Mouse (Mus musculus): ENCODE data around the gene Asic1.
A peak's percentile ranks its signal among the peaks of the same experiment; 100 is the strongest.

Gene Asic1

DNA sequence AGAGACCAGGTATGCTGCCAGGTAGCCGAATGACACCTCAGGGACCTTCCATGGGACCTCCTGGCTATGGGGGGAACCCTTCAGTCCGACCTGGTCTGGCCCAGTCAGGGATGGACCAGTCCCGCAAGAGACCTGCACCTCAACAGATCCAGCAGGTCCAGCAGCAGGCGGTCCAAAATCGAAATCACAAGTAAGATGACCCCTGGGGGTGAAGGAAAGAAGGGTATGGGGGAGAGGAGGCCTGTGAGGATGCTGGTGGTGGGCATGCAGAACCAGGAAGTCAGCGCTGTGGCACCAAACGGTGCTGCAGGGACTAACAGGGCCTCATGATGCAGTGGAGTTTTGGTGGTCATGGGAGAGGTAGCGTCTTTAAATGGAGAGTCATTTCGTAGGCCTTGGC, 32.9 kb downstream of the Asic1 start:
- no peak for DNase-seq

DNA sequence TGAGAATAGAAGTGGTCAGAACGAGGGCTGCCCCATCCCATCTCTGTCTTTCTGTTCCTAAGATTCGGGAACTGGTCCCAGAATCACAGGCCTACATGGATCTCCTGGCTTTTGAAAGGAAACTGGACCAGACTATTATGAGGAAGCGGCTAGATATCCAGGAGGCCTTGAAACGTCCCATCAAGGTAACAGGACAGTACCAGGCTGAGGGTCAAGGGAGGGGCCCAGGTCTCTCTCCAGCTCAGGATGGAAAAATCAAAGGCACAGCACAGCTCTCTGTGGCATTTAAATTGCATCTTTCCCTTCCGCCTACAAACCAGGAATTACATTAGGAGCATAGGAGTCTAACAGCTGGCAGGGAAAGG, 33.5 kb downstream of the Asic1 start:
- no peak for DNase-seq

DNA sequence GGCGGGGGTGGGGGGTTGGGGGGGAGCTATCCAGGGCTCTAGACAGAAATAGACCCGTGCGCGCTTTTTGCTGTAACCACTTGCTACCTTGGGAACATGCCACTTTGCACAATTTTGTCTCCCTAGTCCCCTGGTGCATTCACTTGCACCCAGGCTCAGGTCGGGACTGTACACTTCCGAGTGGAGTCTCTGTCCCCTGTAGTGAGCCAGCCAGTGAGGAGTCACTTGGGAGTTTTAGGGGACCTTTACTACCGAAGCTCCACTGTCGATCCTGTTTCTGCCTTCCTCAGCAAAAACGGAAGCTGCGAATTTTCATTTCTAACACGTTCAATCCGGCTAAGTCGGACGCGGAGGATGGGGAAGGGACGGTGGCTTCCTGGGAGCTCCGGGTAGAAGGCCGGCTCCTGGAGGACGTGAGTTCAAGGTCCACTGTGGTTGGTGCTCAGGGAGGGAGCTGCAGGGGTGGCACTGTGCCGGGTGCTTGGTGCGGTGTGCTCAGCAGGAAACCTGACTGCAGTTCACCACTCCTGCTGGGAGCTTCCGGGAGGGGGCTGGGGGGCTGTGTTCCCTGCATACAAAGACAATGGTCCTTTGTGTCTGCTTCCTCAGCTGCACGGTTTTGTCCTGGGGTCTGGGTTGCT, 34.0 kb downstream of the Asic1 start:
- DNase-seq: peak; percentile 64

DNA sequence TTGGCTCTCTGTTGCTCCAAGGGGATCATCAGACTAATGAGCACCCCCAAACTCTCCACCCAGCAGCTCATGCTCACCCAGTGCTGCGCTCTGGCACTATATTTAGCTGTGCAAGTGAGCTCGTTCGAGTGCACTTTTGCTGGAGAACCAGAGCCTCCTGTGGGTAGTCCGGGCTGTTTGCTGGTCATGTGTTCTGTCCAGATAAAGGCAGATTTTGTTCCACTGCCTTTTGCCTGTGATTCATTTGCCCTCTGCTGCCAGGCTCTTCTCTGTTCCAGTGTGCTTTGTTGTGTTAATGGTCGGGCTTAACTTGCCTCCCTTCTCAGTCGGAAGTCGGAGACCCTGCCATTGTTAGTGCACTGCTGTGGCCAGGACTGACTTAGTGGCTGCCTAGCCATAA, 34.7 kb downstream of the Asic1 start:
- DNase-seq: no peak

DNA sequence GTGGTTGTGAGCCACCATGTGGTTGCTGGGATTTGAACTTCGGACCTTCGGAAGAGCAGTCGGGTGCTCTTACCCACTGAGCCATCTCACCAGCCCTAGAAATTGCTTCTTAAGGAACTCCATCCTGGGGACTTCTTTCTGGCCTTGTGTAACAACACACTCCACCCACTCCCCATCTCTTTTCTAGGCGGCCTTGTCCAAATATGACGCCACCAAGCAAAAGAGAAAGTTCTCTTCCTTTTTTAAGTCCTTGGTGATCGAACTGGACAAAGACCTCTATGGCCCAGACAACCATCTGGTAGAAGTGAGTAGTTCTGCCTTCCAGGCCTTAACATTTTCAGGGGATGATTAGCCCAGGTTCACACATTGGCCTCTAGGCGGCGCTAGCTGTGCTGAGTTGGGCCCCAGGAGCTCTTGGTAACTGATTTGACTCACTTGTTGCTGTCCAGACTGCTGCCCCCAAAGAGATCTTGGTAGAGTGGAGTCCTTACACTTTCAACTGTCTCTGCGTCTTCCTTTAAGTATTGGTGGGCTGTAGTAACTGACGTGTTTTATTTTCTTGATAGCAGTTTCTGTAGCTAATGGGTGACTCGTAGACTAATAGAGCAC, 35.4 kb downstream of the Asic1 start, which contains the start of gene Gm17349:
Gene Gm17349, minus strand, starts transcription at position 51 of the 609 bp plus-strand sequence.
- peak; percentile 72 for DNase-seq

DNA sequence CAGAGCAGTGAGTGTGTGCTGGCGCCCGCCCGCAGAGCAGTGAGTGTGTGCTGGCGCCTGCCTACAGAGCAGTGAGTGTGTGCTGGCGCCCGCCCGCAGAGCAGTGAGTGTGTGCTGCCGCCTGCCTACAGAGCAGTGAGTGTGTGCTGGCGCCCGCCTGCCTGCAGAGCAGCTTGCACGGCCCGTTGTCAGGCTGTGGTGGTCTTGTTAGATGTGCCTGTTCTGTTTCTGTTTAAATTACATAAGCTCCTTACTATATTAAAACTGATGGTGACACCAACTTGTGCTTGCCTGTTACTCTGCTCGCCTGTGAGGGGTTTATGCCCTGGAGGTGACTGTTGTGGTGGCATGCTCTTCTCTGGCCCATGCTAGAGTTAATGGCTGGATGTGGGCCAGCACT, 38.0 kb downstream of the Asic1 start:
- DNase-seq: no peak

DNA sequence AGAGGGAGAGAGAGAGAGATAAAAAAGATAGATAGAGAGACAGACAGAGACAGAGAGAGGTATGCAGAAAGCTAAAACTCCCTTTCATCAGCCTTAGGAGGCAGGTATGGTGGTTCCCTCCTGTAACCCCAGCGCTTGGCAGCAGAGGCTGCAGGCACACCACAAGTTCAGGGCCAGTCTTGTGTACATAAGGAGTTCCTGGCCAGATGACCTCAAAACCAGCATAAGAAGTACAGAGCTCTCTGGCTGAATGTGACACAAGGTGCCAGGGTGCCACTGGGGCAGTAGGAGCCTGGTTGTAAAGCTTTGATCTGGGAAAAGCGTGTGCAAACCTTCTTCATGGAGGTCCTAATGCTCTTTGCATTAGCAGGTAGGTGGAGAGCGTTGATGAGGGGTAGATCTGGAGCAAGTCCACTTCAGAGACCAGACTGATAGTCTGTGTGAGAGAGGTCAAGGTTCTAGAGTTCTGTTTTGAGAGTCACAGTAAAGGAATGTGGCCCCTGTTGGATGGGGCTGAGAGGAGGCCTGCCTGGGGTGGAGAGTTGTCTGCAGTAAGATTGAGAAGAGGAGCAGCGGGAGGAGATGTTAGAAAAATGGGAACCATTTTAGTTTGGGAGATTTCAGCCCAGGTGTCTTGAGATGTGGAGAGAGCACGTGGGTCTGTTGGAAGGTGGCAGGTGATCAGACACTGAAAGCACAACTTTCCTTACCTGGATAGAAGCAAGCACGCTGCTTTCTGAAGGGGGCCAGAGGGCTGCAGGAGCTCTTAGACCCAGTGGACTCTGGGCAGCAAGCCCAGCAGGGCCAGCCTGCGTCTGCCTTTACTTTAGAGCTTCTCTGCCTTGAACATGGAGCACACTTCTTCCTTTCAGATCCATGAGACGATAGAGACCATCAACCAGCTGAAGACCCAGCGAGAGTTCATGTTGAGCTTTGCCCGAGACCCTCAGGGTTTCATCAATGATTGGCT, 40.3 kb downstream of the Asic1 start:
- no peak for DNase-seq

DNA sequence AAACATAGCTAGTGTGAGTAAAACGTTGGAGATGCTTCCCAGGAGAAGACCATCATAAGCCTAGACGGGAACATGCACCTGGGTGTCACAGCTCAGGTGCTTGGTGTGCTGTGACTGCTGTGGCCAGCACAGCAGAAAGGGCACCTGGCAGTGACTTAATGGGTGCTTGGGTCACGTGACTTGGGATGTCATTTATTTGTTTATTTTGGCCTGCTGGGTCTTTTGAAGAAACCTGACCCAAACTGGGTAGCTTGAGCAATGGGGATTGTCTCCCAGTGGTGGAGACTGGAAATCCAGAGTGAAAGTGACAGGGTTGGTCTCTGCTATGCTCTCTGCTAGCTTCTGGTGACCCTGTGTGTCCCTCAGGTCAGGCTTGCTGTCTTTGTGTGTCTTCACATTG, 41.3 kb downstream of the Asic1 start:
- no peak for DNase-seq

DNA sequence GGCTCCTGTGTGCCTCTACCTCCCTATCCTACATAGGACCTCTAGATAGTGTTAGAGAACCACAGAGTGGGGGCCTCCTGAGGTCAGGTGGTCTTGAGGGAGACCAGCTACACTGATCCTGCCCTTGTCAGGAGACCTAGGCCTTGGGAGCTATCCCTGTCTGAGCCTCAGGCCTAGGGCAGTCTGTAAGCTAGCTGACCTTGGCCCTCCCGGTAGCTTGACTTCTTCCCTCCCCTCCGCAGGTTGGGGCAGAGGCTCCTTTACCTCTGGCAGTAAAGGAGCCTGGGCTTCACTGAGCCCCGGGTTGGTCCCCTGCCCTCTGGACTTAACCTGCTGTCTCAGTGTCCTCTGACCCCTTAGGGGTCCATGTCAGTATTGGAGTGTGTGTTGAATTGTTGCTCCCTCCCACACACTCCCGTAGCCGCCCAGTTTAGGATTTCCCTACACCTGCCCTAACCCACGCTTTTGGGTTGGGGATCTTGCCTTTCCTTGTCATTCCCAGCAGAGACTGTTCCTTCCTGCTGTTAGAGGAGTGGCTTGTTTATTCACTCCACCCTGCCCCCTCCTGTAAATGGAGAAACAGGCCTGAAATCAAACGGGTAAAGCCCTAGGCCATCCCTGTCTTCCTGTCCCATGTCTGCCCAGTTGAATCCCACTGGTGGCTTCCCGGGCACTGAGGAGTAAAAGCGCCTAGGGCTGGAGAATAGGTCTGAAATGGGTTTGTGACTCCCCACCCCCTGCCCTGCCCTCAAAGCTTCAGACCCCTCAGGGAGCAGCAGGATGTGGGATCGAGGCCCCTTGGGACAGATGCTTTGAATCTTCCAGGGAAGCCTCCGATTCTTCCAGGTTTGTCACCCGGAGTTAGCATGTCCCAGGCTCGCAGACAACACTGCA, 42.7 kb downstream of the Asic1 start:
- no peak for DNase-seq

DNA sequence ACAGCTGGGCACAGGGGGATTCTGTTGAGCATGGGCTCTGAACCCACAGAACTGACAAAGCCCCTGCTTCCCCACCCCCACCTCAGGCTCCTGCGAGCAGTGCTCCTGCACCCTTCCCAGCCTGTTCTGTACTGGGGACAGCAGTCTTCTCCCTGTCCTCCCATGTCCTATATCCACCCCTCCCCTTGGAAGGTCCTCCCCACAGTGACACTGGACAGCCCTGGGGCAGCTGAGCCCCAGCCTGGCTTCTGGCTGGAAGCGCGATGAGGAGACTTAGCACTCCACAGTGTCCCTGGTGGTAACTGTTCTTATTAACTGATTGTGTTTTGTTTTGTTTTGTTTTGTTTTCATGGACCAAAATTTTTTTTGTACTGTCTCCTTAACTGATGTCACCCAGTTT, 43.4 kb downstream of the Asic1 start:
- no peak for DNase-seq

DNA sequence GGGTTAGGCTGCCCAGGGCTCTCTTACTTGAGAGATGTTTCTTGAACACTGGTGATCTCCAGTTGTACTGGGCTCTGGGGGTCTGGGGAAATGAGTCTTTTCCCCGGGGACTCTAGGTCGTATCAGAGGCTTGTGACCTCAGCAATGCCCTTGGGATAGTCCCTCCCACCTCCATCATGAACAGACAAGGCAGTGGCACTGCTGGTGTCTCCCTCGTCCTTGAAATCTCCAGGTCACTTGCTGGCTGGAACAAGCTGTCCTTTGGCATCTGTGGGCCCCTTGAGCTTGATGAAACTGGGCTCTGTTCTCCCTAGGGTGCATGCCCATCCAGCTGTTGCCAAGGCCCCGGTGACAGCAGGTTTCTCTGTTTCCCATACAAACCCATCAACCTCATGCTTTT, 44.0 kb downstream of the Asic1 start:
- no peak for DNase-seq

DNA sequence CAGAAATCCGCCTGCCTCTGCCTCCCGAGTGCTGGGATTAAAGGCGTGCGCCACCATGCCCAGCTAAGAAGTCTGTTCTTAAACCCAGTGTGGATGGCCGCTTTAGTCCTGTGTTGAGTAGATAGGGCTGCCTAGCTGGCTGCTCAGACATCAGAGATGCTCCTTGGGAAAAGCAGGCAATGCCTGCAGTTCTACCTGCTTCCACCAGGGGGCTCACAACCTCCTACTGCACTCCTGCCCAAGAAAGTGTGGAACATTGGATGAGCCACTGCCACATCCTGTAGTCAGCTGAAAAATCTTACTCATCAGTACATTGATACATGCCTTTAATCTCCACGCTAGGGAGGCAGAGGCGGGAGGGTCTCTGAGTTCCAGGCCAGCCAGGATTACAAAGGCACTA, 44.7 kb downstream of the Asic1 start:
- peak; percentile 86 for DNase-seq

DNA sequence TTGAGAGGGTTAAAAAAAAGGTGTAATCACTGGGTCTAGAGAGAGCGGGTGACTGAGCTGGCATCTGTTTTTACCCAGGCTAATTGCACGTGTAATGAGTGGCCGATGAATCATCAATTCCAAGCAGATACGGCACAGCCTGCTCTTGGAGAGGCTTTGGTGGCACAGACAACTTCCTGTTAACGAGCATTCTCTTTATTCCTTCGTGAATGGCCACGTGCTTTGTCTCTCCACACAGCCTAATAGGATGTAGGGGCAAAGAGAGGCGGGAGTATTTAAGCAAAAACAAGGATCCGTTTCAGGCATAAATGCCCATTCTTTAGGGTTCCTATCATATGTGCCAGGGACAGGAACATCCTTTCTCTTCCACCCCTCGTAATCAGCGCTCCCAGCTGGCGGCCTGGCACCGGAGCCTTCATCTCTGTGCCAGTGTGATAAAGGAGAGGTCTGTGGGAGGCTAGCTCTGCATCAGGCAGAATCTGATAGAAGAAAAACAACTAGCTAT, 45.2 kb downstream of the Asic1 start:
- no peak for DNase-seq

DNA sequence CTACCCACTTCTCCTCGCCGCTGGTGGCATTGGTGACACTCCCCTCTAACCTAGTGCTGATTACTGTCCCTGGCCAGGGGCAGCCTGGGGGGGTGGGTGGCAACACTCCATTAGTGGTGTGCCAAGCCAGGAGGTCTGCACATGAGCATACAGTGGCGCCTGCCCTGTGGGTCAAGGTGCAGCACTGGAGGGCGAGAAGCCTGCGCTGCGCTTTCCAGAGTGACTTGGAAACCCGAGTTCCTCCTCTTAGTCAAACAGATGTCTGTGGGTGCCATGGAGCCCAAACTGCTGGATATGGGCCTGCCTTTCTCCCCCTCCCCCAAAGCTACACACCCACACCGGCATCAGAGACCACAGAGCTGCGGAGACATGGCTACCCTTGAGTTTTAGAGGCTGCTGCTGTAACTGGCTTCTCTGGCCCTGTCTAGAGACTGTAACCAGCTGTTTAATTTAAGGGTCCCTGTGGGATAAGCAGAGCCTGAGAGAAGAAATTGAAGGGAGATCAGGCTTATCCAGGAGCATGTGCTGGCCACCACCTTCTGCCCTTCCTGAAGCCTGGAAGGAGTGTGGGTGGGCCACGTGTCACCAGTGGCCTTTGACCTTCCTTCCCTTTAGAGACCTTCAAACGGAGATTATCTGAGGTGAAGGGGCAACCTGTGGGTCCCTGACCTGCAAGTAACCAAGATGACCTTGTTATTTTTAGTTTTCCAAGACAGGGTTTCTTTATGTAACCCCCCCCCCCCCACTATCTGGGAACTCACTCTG, 46.0 kb downstream of the Asic1 start:
- DNase-seq: peak; percentile 49

DNA sequence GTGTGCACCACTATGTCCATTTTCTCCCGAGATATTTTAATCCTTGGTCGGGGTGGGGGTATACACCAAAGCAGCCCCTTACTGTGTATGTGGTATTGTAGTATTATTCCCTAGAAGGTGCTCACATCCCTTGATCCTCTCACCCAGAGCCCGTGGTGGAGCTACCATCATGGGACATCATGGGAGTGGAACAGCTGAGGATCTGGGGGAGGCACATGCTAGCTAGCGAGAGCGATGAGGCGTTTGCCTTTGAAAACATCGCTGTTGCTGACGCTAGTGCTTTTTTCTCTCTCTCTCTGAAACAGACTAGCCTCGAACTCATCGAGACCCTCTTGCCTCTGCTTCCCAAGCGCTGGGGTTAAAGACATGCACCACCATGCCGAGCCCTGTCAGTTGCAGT, 46.6 kb downstream of the Asic1 start:
- DNase-seq: no peak

DNA sequence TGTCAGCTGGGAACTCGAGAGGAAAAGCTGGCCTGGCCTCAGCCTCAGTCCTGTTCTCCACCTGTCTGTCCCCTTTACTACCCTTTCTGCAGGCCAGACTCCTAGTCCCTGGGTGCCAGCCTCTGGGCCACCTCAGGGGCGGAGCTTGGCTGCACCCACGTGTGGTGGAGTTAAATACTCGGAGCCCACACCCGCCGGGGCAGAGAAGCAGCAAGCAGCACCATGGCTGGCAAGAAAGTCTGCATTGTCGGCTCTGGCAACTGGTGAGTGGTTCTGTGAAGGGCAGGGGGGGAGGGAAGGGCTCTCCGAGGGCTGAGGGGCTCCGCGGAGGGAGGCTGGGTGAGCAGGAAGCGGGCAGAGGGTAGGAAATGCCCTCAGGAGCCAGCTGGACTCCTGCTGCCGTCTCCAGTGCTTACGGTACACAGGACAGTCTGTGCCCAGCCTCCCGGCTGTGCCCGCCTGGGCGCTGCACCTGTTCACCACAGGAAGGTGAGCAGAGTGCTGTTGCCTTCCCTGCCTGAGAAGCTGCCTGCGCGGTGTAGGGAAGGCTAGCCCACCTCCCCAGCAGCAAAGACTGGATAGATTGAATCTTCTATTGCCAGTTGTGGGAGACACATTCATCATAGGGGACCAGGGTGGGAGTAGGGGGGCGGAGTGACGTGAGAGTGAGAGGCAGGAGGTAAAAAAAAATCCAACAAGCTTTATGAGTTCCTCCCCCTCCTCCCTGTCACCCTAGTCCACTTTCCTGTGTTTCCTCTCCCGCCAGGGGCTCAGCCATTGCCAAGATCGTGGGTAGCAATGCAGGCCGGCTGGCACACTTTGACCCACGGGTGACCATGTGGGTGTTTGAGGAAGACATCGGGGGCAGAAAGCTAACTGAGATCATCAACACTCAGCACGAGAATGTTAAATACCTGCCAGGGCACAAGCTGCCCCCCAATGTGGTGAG, 47.5 kb downstream of the Asic1 start, which contains the start of gene Gpd1:
Gene Gpd1, plus strand, starts transcription at position 130 of the 949 bp plus-strand sequence.
- DNase-seq: peak; percentile 61

DNA sequence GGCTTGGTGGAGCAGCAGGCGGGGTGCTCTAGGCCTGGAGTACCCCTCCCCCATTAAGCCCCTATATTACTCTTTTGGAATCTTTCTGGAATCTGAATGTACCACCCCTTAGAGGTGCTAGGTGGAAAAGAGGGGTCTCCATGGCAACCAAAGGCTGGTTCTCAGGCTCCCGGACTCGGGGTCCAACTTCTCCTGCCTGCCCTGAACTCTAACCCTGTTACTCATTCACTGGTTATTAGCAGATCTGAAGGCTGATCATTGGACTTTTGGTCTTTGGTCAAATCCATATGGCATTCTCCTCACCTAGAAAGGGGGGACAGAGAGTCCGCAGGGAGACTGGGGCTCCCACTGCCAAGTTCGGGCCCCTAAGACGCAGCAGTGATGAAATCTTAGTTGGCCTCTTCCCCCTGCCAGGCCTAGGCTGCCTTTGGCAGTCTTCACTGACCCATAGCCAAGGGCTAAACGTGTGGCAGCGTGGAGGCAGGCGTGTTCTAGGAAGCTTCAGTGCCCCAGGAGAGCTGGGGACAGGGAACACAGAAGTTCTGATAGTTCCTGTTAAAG, 48.4 kb downstream of the Asic1 start:
- no peak for DNase-seq

DNA sequence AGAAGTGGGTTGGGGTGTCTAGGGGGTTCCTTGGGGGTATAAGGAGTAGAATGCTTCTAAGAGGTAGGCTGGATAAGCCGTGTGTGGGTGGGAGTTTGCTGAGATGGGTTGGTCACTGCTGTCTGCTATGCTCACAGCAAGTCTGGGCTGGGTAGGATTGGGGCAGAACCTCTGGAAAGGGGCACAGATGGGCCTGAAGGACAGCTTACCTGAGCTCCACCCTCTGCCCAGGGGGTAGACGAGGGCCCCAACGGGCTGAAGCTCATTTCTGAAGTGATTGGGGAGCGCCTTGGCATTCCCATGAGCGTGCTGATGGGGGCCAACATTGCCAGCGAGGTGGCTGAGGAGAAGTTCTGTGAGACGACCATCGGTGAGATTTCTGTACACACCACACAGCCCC, 49.7 kb downstream of the Asic1 start:
- DNase-seq: no peak

DNA sequence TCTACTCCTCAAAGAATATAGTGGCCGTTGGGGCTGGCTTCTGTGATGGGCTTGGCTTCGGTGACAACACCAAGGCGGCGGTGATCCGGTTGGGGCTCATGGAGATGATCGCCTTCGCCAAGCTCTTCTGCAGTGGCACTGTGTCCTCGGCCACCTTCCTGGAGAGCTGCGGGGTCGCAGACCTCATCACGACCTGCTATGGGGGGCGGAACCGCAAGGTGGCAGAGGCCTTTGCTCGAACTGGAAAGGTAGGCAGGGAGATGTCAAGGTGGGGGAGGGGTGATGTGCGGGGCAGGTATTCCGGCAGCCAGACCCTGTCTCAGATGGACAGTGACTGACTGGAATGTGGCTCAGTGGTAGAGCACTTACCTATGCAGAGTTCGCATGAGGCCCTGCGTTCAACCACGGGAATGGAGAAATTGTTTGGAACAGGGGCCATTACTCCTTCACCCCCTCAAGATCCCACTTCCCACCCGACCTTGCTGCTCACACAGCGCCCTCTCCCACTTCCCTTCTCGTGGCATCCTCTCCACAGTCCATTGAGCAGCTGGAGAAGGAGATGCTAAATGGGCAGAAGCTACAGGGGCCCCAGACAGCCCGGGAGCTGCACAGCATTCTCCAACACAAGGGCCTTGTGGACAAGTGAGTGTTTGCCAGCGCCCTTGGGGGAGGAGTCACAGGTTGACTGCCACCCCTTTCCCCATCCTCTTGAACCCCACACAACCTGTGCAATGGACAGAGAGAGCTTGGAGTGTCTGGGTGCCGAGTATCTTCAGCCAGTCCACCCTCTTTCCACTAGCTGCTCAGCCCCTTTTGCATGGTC, 52.0 kb downstream of the Asic1 start:
- DNase-seq: no peak
